Mouse (Mus musculus) myocyte (in vitro differentiated cells): Measurements from ENCODE around the gene D830030K20Rik. TPM values are rescaled to one million over a fixed set of nuclear protein-coding genes. Genes with fewer than 3 reads are reported as not detected.
"Not testable (repeated sequence)": the region's sequence is repeated elsewhere in the genome, so short reads cannot be mapped to it uniquely, and the experiment has no call there.

Experiments
- H3K27me3 ChIP-seq: one replicate; pipeline ENCODE4 v1.6.1; 2011; ENCODE audit not compliant: control insufficient read depth, insufficient read depth, insufficient read length
- H3K36me3 ChIP-seq: one replicate; pipeline ENCODE4 v1.6.1; 2011; ENCODE audit not compliant: control insufficient read depth, insufficient read depth
- H3K4me2 ChIP-seq: one replicate; pipeline ENCODE4 v1.6.1; 2011; ENCODE audit warnings: low read depth, control low read depth
- H3K4me3 ChIP-seq: one replicate; pipeline ENCODE4 v1.5.1; 2011; ENCODE audit warnings: mild to moderate bottlenecking, control low read depth, moderate library complexity
- H3K79me2 ChIP-seq: one replicate; pipeline ENCODE4 v1.6.1; 2011; ENCODE audit not compliant: control insufficient read depth, insufficient read depth
- H3ac ChIP-seq: one replicate; pipeline ENCODE4 v1.6.1; 2011; ENCODE audit not compliant: control insufficient read depth, insufficient read length
- polyA plus RNA-seq: library from polyadenylated mRNA; unstranded; fragments of >200 nt; fragmentation: generic; extraction: Trizol; gene quantifications from one replicate; pipeline ENCODE4 v1.2.1, GENCODE M21; 2012; ENCODE audit warnings: missing spikeins

D830030K20Rik gene
- polyA plus RNA-seq: not detected

DNA sequence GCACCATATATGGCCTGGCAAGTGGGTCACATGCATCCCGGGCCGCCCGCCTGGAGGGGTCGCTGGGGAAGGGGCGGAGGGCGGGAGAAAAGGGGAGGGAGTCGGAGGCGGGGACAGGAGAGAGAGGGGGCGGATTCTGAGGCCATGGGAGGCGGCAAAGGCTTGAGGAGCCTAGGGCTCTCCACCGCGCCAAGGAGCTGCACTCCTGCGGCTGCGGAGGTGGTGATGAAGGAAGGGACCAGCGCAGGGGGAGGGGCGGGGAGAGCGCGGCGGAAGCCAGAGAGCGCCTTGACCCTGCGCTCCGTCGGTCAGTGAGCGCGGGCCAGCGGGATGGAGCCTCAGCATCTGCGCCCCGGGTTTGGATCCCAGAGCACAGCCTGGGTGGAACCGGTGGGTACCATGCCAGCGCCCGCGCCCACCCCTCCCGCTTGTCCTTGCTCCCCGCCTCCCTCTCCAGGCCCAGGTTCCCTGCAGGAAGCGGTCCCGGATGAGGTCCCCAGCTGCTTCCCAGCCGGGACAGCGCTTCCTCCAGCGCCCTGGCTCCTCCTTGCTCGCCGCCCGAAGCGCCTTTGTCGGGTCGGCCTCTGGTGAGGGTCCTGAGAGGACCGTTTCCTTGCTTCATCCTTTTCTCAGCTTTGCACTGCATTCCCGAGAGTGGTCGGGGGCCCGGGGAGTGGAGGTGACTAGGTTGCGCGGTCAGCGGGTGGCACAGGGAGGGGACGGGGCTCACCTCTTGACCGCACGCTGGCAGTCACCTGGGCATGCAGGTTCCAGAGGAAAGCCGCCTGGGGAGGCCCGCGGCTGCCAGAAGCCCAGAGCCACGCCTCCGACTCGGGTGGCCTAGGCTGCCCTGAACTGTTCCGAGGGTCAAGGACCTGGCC lies at the start of gene D830030K20Rik:
TSS of gene D830030K20Rik (plus strand) at position 217 of the 881 bp plus-strand sequence.
- H3ac ChIP-seq, H3K36me3 ChIP-seq, H3K4me3 ChIP-seq: not testable (repeated sequence)

DNA sequence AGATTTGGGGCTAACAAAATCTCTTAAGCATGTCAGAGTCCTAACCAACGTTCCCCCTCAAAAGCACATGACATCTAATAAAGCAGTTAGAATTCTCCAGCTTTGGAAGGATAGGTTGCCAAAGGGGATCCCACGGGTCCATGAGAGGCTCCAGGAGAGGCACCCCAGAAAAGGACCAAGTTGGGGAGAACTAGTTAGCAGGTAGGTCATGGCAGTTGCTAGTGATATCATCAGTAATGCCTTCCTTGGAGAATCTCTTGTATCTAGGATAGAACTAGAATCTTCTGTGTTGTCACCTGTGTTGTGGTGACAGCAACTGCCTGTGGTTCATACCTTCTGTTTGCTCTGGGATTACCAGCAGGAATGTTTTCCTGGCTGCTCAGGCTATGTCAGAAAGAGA lies 20.3 kb upstream of the D830030K20Rik start, which contains the start of gene Gm5795:
TSS of gene Gm5795 (plus strand) at position 301 of the 400 bp plus-strand sequence.
- H3K27me3 ChIP-seq, H3K79me2 ChIP-seq, H3K4me3 ChIP-seq, H3K36me3 ChIP-seq, H3K4me2 ChIP-seq, H3ac ChIP-seq: not testable (repeated sequence)

More for the DNA sequence above, at the start of gene D830030K20Rik:
- H3K79me2 ChIP-seq, H3K4me2 ChIP-seq, H3K27me3 ChIP-seq: not testable (repeated sequence)

DNA sequence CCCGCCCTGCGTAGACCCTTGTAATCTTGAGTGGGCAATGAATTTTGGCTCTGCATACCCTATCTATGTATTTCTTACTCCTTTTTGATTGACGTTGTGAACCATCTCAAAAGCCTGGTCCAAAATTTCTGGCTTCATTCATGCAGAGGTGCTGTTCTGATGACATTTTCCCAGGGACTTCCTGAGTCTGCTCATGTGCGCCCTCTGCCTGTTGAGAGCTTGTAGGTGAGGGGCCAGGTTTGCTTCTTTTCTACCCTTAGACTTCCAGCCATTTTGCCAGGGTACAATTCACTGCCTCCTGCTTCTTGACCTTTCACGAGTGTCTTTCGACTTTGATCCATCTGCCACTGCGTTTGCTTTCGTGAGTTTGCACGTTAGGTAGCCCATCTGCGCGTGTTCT lies 1.1 kb downstream of the D830030K20Rik start:
- H3K27me3 ChIP-seq, H3K79me2 ChIP-seq, H3ac ChIP-seq, H3K4me2 ChIP-seq, H3K4me3 ChIP-seq, H3K36me3 ChIP-seq: not testable (repeated sequence)

DNA sequence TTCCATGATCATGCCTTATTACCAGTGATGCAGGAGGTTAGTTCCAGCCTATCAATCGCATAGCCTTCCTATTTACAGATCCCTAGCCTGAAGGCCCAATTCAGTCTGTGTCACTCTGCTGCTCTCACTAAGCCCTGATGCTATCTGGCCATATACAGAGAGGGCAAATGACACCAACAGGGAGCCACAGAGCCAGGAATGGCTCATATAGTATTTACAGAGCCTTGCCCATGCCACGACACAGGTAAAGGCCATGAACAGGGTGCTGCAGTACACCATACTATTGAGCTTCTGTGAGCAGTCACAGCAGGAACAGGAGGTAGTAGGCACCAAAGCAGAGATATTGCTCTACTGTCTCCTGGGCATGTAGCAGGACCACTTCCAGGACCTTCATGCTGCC lies 54.2 kb downstream of the D830030K20Rik start:
- H3K36me3 ChIP-seq, H3K4me3 ChIP-seq, H3K79me2 ChIP-seq, H3K4me2 ChIP-seq, H3ac ChIP-seq, H3K27me3 ChIP-seq: not testable (repeated sequence)

Other genes with a start within 250 kb of the D830030K20Rik start
- not detected for gene Gm2888, start 178.5 kb upstream of the D830030K20Rik start, polyA plus RNA-seq
- gene Gm2897, start 159.2 kb upstream of the D830030K20Rik start, polyA plus RNA-seq: not detected
- not detected for gene Gm10340, start 74.5 kb upstream of the D830030K20Rik start, polyA plus RNA-seq
- gene Gm5795, start 20.2 kb upstream of the D830030K20Rik start, polyA plus RNA-seq: not detected
- not detected for gene Gm2956, start 124.1 kb downstream of the D830030K20Rik start, polyA plus RNA-seq
- not detected for gene Gm10413, start 186.6 kb downstream of the D830030K20Rik start, polyA plus RNA-seq
- not detected for gene Gm10409, start 204.1 kb downstream of the D830030K20Rik start, polyA plus RNA-seq
- not detected for gene Gm3005, start 219.6 kb downstream of the D830030K20Rik start, polyA plus RNA-seq
- not detected for gene Gm10408, start 240.9 kb downstream of the D830030K20Rik start, polyA plus RNA-seq